Mouse (Mus musculus) thymus, adult 2 months (tissue): ENCODE measurements around the gene Mrps33. TPM values are rescaled to one million over a fixed set of nuclear protein-coding genes. Genes with fewer than 3 reads are reported as not detected.

Experiments
- DNase-seq: peaks from one replicate; pipeline ENCODE4 v3.0.0; 2021
- H3K27ac ChIP-seq: fragments of 200-500 bp; 2 replicates; pipeline ENCODE4 v1.5.1; 2012; ENCODE audit warnings: low read length, control low read depth; ENCODE audit not compliant: control insufficient read depth, insufficient read depth
- H3K27me3 ChIP-seq: fragments of 200-500 bp; 2 replicates; pipeline ENCODE4 v1.6.1; 2012; ENCODE audit warnings: mild to moderate bottlenecking, low read length, moderate library complexity, mixed read lengths; ENCODE audit not compliant: control insufficient read depth, insufficient read depth
- H3K36me3 ChIP-seq: fragments of 200-500 bp; 2 replicates; pipeline ENCODE4 v1.6.1; 2012; ENCODE audit warnings: mild to moderate bottlenecking, low read length, moderate library complexity; ENCODE audit not compliant: control insufficient read depth, insufficient read depth
- H3K4me1 ChIP-seq: fragments of 200-500 bp; replicated peaks from 2 replicates; pipeline ENCODE4 v1.6.1; 2012; ENCODE audit warnings: low read length; ENCODE audit not compliant: control insufficient read depth, insufficient read depth
- H3K4me3 ChIP-seq: fragments of 200-500 bp; 2 replicates; pipeline ENCODE4 v1.5.1; 2012; ENCODE audit warnings: mild to moderate bottlenecking, low read length, control low read depth, moderate library complexity; ENCODE audit not compliant: control insufficient read depth, insufficient read depth
- CTCF ChIP-seq: fragments of 200-500 bp; IDR thresholded peaks from 2 replicates; pipeline ENCODE4 v1.5.1; 2012; ENCODE audit warnings: mild to moderate bottlenecking, control low read depth, low read length, moderate library complexity, borderline replicate concordance; ENCODE audit not compliant: control insufficient read depth, poor library complexity, insufficient read depth; ENCODE audit errors: extremely low read depth
- POLR2A ChIP-seq: fragments of 200-500 bp; IDR thresholded peaks from 2 replicates; pipeline ENCODE4 v1.6.1; 2012; ENCODE audit warnings: mild to moderate bottlenecking, low read length, control low read depth, moderate library complexity; ENCODE audit not compliant: control insufficient read depth, poor library complexity, insufficient read depth; ENCODE audit errors: extremely low read depth
- WGBS: fragments of 180-500 bp; shearing (Covaris S2); methylation state at CpG from one replicate; pipeline ENCODE4 v1.1.7; 2018; 5-methylcytosine and 5-hydroxymethylcytosine counted together
- polyA plus RNA-seq: library from polyadenylated mRNA; depleted of rRNA; stranded (reverse); fragments of >200 nt; gene quantifications from 2 replicates; pipeline ENCODE4 v1.2.3, GENCODE M21; 2012; rRNA removed

Mrps33 gene
- polyA plus RNA-seq, 1 experiment: 96.3 TPM

- no peak for DNase-seq
- no peaks in the 10 kb centered on the region for H3K27me3 ChIP-seq
- H3K36me3 ChIP-seq: no peaks in the 10 kb centered on the region
- no peak for TF ChIP-seq POLR2A
- no peak for TF ChIP-seq CTCF
- H3K4me1 ChIP-seq: peaks cover 6% of the 10 kb centered on the region; the same call in 1 of the 2 replicates
- no peak overlapping the region for H3K4me3 ChIP-seq
- no peak overlapping the region for H3K27ac ChIP-seq
- WGBS: 70% methylated on average over 17 of the region's 17 CpGs
Observed at GRCm38 (mm10) chr6:39781766-39782530, 28.8 kb downstream of the Mrps33 start.

GRCm38 (mm10) chr6:39780857-39781666 lies 29.7 kb downstream of the Mrps33 start:
- whole genome bisulfite sequencing: 8% methylated on average over 18 of the region's 18 CpGs
- TF ChIP-seq POLR2A (no peak), CTCF (no peak)
- peak overlapping the region; percentile 38; the same call in 1 of the 2 replicates for H3K27ac ChIP-seq
- no peak for DNase-seq
- H3K4me1 ChIP-seq: peaks cover 6% of the 10 kb centered on the region; the same call in 1 of the 2 replicates
- peak overlapping the region; percentile 43 for H3K4me3 ChIP-seq
- no peaks in the 10 kb centered on the region for H3K27me3 ChIP-seq
- no peaks in the 10 kb centered on the region for H3K36me3 ChIP-seq

DNA sequence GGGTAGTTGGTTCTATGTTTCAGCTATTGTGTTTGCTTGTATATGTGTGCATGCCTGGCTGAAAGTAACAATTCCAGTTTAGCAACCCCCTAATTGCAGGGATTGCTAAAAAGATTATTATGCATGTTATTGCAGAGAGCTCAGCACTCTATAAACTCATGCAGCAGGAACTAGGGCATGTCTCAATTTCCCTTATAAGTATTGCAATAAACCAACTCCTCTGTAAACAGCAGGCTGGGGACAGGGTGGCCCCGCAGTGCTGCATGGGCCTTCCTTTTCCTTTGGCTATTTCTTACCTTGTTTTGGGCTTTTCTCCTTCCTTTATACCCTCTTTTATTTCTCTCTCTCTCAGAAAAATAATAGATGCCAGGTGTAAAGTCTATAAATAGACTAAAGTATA lies 32.3 kb downstream of the Mrps33 start:
- WGBS: 92% methylated on average over 1 of the region's 1 CpGs
- Histone ChIP-seq H3K4me3 (no peak overlapping the region), H3K27me3 (no peaks in the 10 kb centered on the region), H3K36me3 (no peaks in the 10 kb centered on the region), H3K4me1 (peaks cover 6% of the 10 kb centered on the region; the same call in 1 of the 2 replicates), H3K27ac (no peak overlapping the region)
- no peak for DNase-seq
- TF ChIP-seq CTCF: no peak
- no peak for TF ChIP-seq POLR2A

- peaks cover 5% of the 10 kb centered on the region; the same call in 1 of the 2 replicates for H3K4me1 ChIP-seq
- no peak overlapping the region for H3K4me3 ChIP-seq
- TF ChIP-seq CTCF (no peak), POLR2A (no peak)
- WGBS: 97% methylated on average over 6 of the region's 6 CpGs
- H3K27me3 ChIP-seq: no peaks in the 10 kb centered on the region
- no peaks in the 10 kb centered on the region for H3K36me3 ChIP-seq
- no peak for DNase-seq
- no peak overlapping the region for H3K27ac ChIP-seq
Observed at GRCm38 (mm10) chr6:39776275-39776674, 34.5 kb downstream of the Mrps33 start.

DNA sequence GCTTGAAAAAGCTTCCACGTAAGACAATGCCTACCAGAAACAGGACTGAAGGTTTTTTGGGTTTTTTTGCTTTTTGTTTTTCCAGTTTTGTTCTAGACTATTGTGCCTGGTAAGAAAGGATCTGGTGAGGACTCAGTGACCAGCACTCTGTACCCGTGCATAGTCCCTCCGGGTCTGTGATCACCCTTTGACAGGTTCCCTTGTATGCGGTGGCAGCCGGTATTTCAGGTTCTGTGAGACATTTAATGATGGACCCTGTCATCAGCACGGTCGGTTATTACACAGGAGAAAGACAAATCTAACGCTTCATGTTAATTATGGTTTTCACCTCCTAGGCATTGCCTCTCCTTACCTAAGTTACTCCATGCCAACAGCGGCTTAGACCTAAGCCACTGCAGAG lies 35.8 kb downstream of the Mrps33 start:
- WGBS: 90% methylated on average over 9 of the region's 9 CpGs
- no peak for DNase-seq
- TF ChIP-seq POLR2A: no peak
- TF ChIP-seq CTCF: no peak
- Histone ChIP-seq H3K36me3 (no peaks in the 10 kb centered on the region), H3K4me1 (no peaks in the 10 kb centered on the region), H3K27ac (no peak overlapping the region), H3K27me3 (no peaks in the 10 kb centered on the region), H3K4me3 (no peak overlapping the region)

DNA sequence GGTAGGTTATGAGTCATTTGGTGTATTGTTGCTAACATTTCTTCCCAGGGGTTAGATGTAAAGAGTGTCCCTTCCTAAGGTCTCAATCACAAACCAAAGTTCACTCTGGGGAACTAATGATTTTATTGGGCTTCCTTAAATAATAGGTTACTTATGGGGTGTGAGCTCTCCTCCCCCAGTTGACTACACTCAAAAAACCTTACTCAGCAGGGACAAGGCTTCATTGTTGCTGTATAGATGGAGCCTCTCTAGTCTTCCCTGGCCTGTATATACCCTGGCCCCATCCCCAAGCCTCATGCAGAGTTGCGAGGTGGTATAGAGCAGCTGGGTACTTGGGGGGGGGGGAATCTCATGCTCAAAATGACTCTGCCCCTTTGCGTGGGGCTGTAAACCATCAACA lies 53.6 kb downstream of the Mrps33 start:
- TF ChIP-seq CTCF: no peak
- TF ChIP-seq POLR2A: no peak
- DNase-seq: no peak
- Histone ChIP-seq H3K27me3 (no peaks in the 10 kb centered on the region), H3K36me3 (no peaks in the 10 kb centered on the region), H3K27ac (no peak overlapping the region), H3K4me1 (no peaks in the 10 kb centered on the region), H3K4me3 (no peak overlapping the region)
- 99% methylated on average over 2 of the region's 2 CpGs for WGBS

Other genes with a start within 250 kb of the Mrps33 start
- gene Adck2, start 237.1 kb downstream of the Mrps33 start, polyA plus RNA-seq: 17.0 and 18.8 TPM in 2 replicates
- gene Gm42420, start 225.2 kb downstream of the Mrps33 start, polyA plus RNA-seq: 0.96 TPM in 1 of 2 replicates, not detected in the other
- 249 and 412 TPM in 2 replicates for gene Ndufb2, start 218.4 kb downstream of the Mrps33 start, polyA plus RNA-seq
- 12.3 and 15.5 TPM in 2 replicates for gene Braf, start 85.5 kb downstream of the Mrps33 start, polyA plus RNA-seq
- 0.11 and 0.13 TPM in 2 replicates for gene Tmem178b, start 62.3 kb upstream of the Mrps33 start, polyA plus RNA-seq